Mouse (Mus musculus) kidney, adult 11 months (tissue): ENCODE measurements around the gene Irgm2.
"Not testable (repeated sequence)": the region's sequence is repeated elsewhere in the genome, so short reads cannot be mapped to it uniquely, and the experiment has no call there.

ENCODE experiments used
- DNase-seq: peaks from one replicate; pipeline ENCODE4 v3.0.0; 2022

Irgm2 gene

DNA sequence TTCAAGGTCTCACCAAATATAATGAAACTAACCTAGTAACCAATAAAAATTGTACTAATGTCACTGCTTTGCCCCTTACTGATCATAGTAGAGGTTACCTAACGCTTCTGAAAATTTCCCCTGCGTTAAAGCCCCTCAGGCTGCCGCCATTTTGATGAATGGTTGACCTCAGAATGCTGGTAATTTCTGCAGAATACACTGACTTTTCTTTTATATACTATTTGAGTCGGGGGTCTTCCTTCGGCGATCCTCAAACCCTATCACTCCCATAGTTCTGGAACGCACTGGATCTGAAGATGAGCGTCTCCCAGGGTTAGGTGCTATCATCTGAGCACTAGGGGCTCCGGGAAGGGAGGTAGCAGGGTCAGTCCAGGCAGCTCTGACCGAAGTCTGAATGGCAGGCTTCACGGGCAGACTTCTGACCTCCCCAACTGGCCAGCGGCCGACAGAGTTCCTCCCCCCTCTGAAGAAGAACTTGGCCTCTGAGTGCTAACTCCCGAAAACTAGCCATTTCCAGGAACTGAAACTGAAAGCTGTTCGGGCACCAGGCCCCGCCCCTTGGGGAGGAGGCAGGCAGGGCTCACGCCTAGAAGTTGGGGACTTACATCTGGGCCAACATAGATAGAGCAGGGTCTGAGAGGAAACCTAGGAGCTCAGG is 15.1 kb downstream of the Irgm2 start:
- DNase-seq: peak; percentile 94

DNA sequence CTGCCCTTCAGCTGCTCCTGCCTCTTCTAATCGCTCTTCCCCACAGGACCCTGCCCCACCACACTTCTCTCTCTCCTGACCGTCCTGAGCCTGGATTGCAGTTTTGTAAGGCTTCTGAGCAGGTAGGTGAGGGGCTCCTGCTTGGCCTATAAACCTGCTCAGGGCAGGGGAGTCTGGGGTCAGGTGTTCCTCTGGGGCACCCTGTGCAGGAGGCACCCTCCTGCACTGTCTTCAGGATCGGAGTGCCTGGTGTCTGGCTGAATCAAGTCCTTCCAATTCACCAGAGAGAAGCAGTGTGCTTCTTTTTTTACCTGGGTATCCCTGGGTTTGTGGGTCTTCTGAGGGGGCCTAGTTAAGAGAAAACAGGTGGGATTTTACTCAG is 15.6 kb downstream of the Irgm2 start:
- not testable (repeated sequence) for DNase-seq

DNA sequence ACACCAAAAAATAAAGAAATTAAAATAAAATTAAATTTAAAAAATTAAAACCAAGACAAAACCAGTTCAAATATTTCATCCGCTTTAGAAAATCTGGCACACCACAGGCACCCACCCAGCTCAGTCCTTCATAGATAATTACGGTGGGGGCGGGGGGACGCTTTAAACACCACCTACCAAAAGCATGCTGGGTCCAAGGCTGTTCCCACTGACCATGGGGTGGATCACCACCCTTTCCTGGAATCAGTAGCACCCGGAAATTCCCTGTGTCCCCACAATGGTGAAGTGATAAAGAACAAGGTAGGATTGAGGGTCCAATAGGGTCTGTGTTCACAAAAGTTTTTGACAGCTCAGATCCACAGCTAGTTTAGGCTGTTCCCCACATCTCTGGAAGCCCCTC is 16.4 kb downstream of the Irgm2 start:
- no peak for DNase-seq

DNA sequence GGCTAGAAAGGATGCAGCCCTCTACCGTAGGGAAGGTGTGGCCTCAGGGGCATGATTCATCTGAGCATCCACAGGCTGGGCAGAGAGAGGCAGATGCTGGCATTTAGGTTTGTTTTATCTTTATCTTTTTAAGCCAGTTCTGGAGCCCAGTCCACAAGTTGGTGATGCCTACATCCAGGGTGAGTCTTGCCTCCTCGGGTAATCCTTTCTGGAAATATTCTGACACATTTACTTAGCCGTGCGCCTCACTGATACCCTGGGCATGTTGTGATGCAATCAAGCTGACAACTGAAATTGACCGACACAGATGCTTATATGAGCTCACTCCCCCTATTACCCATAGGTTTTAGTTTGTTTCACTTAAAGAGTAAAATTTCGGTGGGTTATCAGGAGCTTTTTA is 17.4 kb downstream of the Irgm2 start:
- no peak for DNase-seq

DNA sequence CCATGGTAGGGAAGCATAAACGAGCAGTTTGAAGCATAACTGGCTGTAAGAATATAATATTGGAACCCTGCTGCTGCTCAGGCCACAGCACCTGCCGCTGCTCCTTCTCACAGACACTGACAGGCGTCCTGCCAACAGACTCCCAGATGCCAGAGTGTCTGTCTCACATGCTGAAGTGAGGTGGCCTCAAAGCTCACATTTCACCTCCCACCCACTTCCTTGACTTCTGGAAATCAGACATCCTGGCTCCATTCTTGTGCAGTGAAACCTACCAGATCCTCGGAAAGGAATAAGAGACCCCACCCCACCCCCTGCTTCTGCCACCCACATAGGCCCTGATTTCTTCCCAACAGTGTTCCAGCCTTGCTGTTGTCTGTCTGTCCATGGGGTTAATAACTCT is 24.3 kb downstream of the Irgm2 start:
- no peak for DNase-seq

DNA sequence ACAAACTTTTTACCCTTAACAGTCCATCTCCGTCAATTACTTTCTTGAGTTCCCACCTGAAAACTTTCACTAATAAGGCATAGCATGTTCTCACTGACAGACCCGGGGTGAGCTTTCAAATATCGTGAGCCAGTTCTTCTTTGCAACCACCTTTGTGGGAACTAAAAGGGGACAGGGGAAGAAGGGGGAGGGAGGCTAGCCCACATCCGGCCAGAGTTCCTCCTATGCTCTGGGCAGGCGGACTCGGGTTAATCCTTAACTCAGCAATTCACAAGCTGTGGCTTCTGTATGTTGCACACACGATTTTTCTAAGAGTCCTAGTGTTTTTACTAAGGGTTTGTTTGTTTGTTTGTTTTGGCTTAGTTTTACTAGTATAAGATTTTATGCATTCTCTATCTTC is 24.9 kb downstream of the Irgm2 start:
- DNase-seq: peak; percentile 72

DNA sequence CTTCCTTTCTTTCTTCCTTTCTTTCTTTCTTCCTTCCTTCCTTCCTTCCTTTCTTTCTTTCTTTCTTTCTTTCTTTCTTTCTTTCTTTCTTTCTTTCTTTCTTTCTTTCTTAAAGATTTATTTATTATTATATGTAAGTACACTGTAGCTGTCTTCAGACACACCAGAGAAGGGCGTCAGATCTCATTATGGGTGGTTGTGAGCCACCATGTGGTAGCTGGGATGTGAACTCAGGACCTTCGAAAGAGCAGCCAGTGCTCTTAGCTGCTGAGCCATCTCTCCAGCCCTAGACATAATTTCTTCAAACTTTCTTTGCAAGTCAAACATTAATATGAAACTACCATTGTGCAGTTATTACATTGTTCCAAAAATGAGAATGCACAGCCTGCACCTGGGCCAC is 25.5 kb downstream of the Irgm2 start:
- not testable (repeated sequence) for DNase-seq

DNA sequence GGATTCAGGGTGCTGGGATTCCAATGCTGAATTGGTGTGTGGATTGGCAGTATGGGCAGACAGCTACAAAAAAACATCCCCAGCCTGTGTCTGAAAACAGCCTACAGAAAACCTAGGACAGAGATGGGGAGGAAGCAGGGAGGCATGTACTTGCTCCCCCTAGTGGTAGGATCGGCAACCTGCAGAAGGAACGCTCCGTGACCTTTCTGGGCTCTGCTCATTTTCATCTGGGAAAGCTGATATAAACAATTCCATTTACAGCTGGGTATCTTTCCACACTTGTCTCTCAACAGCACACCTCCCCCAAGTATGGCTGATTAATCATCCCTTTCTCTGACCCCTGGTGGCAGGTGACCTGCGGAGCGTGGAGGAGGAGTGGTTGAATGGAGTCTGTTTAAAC is 26.2 kb downstream of the Irgm2 start:
- peak; percentile 78 for DNase-seq

DNA sequence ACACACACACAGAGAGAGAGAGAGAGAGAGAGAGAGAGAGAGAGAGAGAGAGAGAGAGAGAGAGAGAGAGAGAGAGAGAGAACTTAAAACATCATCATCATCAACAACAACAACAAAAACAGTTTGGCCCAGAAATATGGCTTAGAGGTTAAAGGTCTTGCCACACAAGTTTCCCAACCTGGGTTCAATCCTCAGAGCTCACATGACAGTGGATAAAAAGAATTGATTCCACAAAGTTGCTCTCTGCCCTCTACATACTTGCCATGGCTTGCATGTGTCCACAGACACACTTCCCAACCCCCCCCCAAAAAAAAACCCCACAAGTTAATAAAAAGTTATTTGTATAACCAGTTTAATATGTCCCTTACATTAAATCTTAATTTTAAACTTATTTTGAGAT is 27.0 kb downstream of the Irgm2 start:
- no peak for DNase-seq

- not testable (repeated sequence) for DNase-seq
Measured at GRCm38 (mm10) chr11:58228021-58228420, 28.6 kb downstream of the Irgm2 start.

- no peak for DNase-seq
Measured at GRCm38 (mm10) chr11:58230396-58230910, 31.0 kb downstream of the Irgm2 start.

DNA sequence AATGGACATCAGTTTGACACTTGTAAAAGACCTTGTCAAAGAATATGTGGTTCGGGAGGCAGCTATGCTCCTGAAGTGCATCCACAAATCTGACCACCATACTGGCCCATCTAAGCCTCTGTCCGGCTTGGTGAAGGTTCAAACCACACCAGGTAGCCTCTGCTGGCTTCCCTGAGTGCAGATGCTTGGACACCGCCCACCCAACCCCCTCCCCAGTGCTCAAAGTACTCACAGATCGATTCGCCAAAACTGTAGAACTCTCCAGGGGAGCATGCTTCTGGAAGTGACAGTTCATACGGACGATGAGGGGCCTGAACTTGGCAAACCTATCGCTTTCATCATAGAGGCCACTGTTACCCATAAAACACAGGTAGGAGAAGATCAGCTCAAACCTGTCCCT is 31.7 kb downstream of the Irgm2 start:
- DNase-seq: no peak

- not testable (repeated sequence) for DNase-seq
Measured at GRCm38 (mm10) chr11:58234551-58234950, 35.1 kb downstream of the Irgm2 start.

DNA sequence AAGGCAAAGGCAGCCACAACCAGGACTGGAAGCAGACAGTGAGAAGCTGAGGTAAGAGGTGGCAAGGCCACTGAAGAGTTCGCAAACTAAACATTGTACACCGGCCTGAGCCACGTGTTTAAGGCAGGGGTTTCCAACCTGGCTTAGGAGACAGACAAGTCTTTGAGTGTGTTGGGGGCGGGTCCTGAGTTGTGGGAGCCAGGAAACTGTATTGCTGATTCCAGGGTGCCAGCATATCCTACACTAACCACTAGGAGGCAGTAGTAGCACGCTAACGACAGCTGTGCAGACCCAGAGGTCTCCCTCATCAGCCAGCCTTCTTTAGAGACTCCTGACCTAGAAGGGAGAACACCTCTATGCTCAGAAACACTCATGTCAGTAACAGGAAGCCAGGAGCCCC is 35.7 kb downstream of the Irgm2 start:
- DNase-seq: peak; percentile 53

- peak; percentile 73 for DNase-seq
Measured at GRCm38 (mm10) chr11:58238840-58239791, 39.7 kb downstream of the Irgm2 start.

DNA sequence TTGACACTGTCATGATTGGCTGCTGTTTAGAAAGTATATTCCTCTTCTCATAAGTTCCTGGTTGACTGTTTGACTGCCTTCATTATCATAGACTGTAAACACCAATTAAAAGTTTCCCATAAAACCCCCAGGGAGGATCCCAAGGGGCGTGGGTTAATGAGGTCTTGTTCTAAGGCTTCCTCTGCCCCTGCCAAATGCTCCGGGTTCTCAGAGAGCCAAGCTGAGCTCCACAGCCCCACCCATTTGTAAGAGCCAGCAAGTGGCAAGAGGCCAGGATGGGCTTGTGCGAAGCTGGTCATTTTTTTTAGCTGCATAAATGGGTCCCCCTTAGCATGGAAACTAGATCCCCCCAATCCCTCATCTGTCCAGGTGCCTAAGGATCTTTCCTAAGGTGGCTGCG is 47.9 kb downstream of the Irgm2 start:
- DNase-seq: no peak

GRCm38 (mm10) chr11:58249203-58249981 is 50.0 kb downstream of the Irgm2 start:
- no peak for DNase-seq

- DNase-seq: no peak
Measured at GRCm38 (mm10) chr11:58250550-58250949, 51.1 kb downstream of the Irgm2 start.

DNA sequence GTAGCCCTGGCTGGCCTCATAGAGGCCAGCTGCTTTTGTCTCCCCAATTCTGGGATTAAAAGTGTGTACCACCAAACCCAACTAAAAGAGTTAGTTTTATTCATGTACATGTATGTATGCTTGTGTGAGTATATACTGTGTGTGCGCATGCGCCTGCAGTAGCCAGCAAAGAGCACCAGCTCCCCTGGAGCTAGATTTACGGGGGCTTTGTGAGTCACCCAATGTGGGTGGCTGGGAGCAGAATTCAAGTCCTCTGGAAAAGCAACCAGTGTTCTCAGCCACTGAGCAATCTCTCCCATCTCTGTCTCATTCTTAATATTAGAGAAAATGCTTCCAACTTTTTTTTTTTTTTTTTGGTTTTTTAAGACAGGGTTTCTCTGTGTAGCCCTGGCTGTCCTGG is 55.0 kb downstream of the Irgm2 start:
- DNase-seq: no peak

GRCm38 (mm10) chr11:58257816-58258215 is 58.4 kb downstream of the Irgm2 start:
- DNase-seq: no peak

DNA sequence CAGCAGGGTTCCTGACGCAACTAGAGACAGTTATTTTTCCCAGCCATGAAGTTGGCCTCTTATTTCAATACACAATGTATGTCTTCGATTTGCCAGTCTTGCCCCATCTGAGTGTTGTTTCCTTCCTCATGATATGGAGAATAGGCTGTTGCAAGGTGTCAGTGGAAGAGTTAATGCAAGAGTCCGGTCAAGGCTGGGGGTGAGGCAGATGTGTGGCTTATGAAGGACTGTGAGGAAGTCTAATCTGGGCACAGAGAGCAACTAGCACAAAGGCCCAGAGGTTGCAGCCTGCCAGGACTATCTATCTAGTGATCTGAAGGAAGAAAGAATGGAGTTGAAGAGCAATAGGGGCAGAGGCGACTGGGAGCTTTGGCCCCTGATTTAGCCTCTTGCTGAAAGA is 60.7 kb downstream of the Irgm2 start:
- no peak for DNase-seq

GRCm38 (mm10) chr11:58261826-58262225 is 62.4 kb downstream of the Irgm2 start:
- no peak for DNase-seq

DNA sequence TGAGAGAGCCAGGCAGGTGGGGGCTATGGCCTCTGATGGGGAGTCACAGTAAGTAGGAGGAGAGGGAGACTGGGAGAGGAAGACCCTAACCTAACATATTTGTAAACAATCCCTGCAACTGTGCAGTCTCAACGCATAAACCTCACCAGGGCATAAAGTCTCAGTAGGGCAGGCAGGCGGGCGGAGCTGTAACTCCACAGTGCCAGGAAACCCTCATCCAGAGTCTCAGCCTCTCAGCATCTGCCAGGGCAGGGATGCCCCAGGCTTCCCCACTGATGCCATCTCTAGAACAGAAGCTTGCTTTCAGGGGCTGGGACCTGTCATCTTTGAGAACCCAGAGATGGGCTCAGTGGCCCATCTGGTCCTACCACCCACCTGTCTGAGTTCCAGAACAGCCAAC is 62.9 kb downstream of the Irgm2 start:
- DNase-seq: no peak
